Mouse (Mus musculus): Measurements from ENCODE around the gene Ppp1r12b. TPM values are rescaled to one million over a fixed set of nuclear protein-coding genes. Genes with fewer than 3 reads are reported as not detected.

Ppp1r12b gene
- polyA plus RNA-seq, 2 experiments: 9.2 to 11.4 TPM

DNA sequence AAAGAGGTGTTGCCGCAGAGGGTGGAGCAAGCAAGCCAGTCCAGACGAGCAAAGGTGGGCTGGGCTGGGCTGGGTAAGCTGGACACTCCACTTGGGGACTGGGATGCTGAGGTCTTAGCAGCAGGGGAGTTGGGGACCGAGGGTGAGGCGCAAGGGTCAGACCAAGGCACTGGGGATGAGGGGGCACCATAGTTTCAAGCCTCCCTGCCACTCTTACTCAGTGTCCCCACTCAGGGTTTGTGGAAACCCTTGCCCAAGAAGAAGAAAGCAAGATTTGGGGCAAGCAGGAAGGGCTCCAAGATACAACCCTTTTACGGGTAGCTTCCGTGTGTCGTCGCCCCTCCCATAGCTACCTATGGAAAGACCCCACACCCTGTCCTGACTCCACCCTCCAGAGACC is 247.5 kb downstream of the Ppp1r12b start:
- DNase-seq (ENCODE audit: low spot score) (no peak), ATAC-seq (ENCODE audit: low FRiP score, low read depth) (no peak)
- peaks cover 15% of the 10 kb centered on the region; the same call in 1 of the 2 replicates for H3K4me1 ChIP-seq (ENCODE audit: control insufficient read depth, insufficient read depth, low read length)
- no peaks in the 10 kb centered on the region for H3K9me3 ChIP-seq (ENCODE audit: control insufficient read depth, low read length)
- no peaks in the 10 kb centered on the region for H3K36me3 ChIP-seq (ENCODE audit: control insufficient read depth, insufficient read depth, low read length)
- no peak overlapping the region for H3K9ac ChIP-seq (ENCODE audit: low read depth, low read length, severe bottlenecking)
- WGBS: 20% methylated on average over 8 of the region's 8 CpGs
- no peak for TF ChIP-seq POLR2A (IDR thresholded peaks at IDR 0.05; ENCODE audit: borderline replicate concordance, extremely low read depth, insufficient read depth, insufficient read length)
- H3K4me2 ChIP-seq (replicated peaks; ENCODE audit: low read depth, low read length, severe bottlenecking): peak overlapping the region; percentile 96
- peak overlapping the region; percentile 47 for H3K4me3 ChIP-seq (replicated peaks; ENCODE audit: low read length)
- peaks cover 55% of the 10 kb centered on the region for H3K27me3 ChIP-seq (ENCODE audit: control insufficient read depth, insufficient read depth, low read length)
- no peak overlapping the region for H3K27ac ChIP-seq (replicated peaks; ENCODE audit: low read depth, low read length)

DNA sequence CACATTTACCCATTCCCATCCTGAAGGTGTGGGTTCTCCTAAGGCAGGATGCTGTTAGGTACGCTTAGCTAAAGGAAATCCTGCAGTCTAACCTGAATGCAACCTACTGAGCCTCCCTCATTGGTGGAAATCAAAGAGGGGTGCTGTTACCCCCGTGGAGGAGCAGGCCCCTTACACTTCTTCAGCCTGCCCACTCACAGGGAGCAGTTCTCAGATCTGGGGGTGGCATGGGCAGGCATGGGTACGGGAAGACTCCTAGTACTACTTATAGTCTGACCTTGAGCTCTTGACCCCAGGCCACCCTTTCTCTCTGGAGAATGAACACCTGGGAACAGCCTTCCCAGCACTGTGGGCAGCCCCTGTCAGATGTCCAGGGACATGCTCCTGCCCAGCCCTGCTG is 248.2 kb downstream of the Ppp1r12b start:
- Histone ChIP-seq H3K27ac (replicated peaks; ENCODE audit: low read depth, low read length) (no peak overlapping the region), H3K9ac (ENCODE audit: low read depth, low read length, severe bottlenecking) (no peak overlapping the region), H3K4me2 (replicated peaks; ENCODE audit: low read depth, low read length, severe bottlenecking) (no peak overlapping the region), H3K9me3 (ENCODE audit: control insufficient read depth, low read length) (no peaks in the 10 kb centered on the region), H3K27me3 (ENCODE audit: control insufficient read depth, insufficient read depth, low read length) (peaks cover 55% of the 10 kb centered on the region), H3K36me3 (ENCODE audit: control insufficient read depth, insufficient read depth, low read length) (no peaks in the 10 kb centered on the region), H3K4me3 (replicated peaks; ENCODE audit: low read length) (no peak overlapping the region), H3K4me1 (ENCODE audit: control insufficient read depth, insufficient read depth, low read length) (peaks cover 15% of the 10 kb centered on the region; the same call in 1 of the 2 replicates)
- no peak for TF ChIP-seq POLR2A (IDR thresholded peaks at IDR 0.05; ENCODE audit: borderline replicate concordance, extremely low read depth, insufficient read depth, insufficient read length)
- WGBS: 72% methylated on average over 3 of the region's 3 CpGs
- DNase-seq (ENCODE audit: low spot score) (no peak), ATAC-seq (ENCODE audit: low FRiP score, low read depth) (no peak)

- Histone ChIP-seq H3K27me3 (ENCODE audit: control insufficient read depth, insufficient read depth, low read length) (peaks cover 55% of the 10 kb centered on the region), H3K9me3 (ENCODE audit: control insufficient read depth, low read length) (no peaks in the 10 kb centered on the region), H3K9ac (ENCODE audit: low read depth, low read length, severe bottlenecking) (no peak overlapping the region), H3K4me2 (replicated peaks; ENCODE audit: low read depth, low read length, severe bottlenecking) (no peak overlapping the region), H3K4me1 (ENCODE audit: control insufficient read depth, insufficient read depth, low read length) (peaks cover 15% of the 10 kb centered on the region; the same call in 1 of the 2 replicates), H3K27ac (replicated peaks; ENCODE audit: low read depth, low read length) (no peak overlapping the region), H3K36me3 (ENCODE audit: control insufficient read depth, insufficient read depth, low read length) (no peaks in the 10 kb centered on the region), H3K4me3 (replicated peaks; ENCODE audit: low read length) (no peak overlapping the region)
- DNase-seq (ENCODE audit: low spot score): no peak
- ATAC-seq (ENCODE audit: low FRiP score, low read depth): no peak
- WGBS: 53% methylated on average over 2 of the region's 2 CpGs
- no peak for TF ChIP-seq POLR2A (IDR thresholded peaks at IDR 0.05; ENCODE audit: borderline replicate concordance, extremely low read depth, insufficient read depth, insufficient read length)
Measured at GRCm38 (mm10) chr1:134706549-134706948, 249.2 kb downstream of the Ppp1r12b start.

Small RNA genes within 50 kb of the gene (microRNA-seq; reads per million reads assigned to microRNA genes)
- gene Gm22232: not detected

Other genes with a start within 250 kb of the Ppp1r12b start
- gene Ube2t, start 6.6 kb upstream of the Ppp1r12b start, polyA plus RNA-seq (2012; rRNA removed): 20.5 and 23.5 TPM in 2 replicates
- 21.7 and 24.3 TPM in 2 replicates for gene Ube2t, start 6.6 kb upstream of the Ppp1r12b start, polyA plus RNA-seq (2014; fragmentation: Nextera tagmentation; extraction: Ambion mirVana)
- gene Lgr6, start 149.3 kb upstream of the Ppp1r12b start, polyA plus RNA-seq (2012; rRNA removed): 3.2 and 4.2 TPM in 2 replicates
- gene Lgr6, start 149.3 kb upstream of the Ppp1r12b start, polyA plus RNA-seq (2014; fragmentation: Nextera tagmentation; extraction: Ambion mirVana): 8.3 and 9.5 TPM in 2 replicates
- 3.6 and 3.9 TPM in 2 replicates for gene Ptpn7, start 176.8 kb upstream of the Ppp1r12b start, polyA plus RNA-seq (2012; rRNA removed)
- gene Ptpn7, start 176.8 kb upstream of the Ppp1r12b start, polyA plus RNA-seq (2014; fragmentation: Nextera tagmentation; extraction: Ambion mirVana): 3.1 and 4.2 TPM in 2 replicates
- gene Arl8a, start 190.9 kb upstream of the Ppp1r12b start, polyA plus RNA-seq (2012; rRNA removed): 88.1 and 88.8 TPM in 2 replicates
- gene Arl8a, start 190.9 kb upstream of the Ppp1r12b start, polyA plus RNA-seq (2014; fragmentation: Nextera tagmentation; extraction: Ambion mirVana): 54.5 and 67.1 TPM in 2 replicates
- gene Gpr37l1, start 211.7 kb upstream of the Ppp1r12b start, polyA plus RNA-seq (2012; rRNA removed): 0.08 and 0.13 TPM in 2 replicates
- 0.14 TPM in 1 of 2 replicates, not detected in the other for gene Gpr37l1, start 211.7 kb upstream of the Ppp1r12b start, polyA plus RNA-seq (2014; fragmentation: Nextera tagmentation; extraction: Ambion mirVana)